Mouse (Mus musculus): Measurements from ENCODE around the gene Bach2.

The Bach2 gene

DNA sequence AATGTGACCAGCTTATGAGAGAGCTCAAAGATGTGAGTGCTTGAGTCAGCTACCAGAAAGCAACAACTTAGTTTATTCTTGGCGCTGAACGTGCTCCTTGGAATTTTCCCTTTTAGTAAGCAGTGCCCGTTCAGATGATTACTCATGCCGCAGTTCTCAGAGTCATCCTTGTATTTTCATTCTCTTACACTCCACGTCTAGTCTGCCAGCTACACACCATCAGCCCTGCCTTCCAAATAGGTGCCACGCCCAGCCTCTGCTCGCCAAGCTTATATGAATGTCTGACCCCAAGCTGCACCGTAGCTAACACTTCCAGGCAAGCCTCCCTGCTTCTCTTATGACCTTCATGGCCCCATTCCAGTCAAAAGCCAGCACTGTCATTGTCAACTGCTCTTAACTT lies 227.4 kb downstream of the Bach2 start:
- in situ Hi-C loops (cut with MboI, MseI), result no loop called here

DNA sequence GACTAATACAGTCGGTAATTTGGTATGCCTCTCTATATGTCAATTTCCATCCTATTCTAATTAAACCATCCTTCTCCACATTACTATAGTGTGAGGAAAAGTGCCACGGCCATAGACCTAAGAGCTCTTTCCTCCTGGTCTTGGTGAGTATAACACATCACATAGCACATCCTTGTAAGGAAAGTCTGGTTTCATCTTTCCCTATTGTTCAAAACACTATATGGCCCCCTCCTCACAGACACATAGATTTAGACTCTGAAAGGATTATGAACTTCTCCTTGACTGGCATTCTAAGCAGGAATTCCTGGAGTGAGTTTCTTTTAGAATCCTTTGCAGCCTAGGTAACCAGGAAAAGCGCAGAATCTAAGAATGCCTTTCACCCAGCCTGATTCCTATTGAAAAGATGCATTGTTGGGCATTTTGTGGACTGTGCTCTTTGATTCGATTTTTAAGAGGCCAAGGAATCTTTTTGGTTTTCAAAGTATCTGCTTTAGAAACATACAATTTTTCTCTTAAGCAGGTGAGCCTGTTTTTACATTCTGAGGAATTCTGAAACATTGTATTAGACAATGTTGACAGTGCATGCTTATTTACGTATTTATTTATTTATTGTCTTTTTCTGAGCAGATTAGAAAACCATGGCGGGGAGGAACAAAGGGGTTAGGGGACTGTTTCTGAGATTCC lies 239.5 kb downstream of the Bach2 start:
- in situ Hi-C loops (cut with MboI, MseI), result no loop called here

DNA sequence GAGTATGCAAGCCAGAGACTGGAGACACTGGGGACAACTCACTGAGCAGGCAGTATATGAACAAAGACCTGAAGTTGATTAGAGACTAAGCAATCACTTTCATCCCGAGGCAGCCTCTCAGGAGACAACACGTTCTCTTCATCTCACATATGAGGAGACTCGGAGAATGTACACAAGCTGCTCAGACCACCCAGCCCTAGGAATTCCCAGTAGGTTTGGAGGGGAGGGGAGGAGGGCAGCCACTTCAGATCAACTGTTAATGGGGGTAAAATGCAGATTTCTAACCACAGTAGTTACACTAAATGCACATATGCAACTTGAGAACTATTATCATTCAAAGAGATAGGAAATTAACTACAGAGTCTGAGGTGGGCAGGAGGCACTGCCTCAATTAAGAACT lies 240.6 kb downstream of the Bach2 start:
- in situ Hi-C loops (cut with MboI, MseI), result no loop called here

DNA sequence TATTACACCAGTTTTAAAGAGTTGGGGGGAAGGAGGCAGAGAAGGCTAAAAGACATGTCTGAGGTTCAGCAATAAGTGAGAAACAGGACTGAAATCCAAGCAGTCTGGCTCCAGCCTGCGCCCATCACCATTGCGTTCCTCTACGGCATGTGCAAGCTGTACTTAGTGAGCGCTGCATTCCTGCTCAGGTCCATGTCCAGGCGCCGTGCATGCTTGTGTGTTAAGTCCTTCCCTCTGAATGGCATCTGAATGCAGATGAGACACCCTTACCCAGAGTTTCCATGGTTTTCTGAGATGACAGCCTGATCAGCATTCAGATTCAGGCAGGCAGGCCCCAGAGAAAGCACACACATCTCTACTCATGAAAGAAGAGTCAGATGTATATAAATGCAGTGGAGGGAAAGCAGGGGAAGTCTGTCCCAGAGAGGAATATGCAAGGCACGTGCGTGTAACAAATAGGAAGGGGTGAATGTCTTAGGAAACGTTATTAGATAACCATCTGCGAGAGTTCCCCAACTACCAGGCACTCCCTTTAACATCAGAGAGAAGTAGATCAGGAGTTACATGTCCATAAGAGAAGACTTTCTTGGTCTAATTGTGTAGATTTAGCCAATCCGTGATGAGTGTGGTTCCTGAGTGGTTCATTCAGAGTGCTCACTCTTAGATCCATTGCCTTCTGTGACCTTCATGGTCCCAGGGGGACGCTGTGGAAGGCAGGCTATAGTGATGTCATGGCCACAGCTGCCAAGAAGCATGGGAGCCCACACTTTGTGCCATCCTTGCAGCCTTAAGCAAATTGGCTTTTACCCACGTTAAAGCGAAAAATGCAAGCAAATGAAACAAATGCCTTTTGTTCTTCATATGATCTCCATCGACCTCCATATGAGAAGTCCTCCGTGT lies 241.4 kb downstream of the Bach2 start:
- in situ Hi-C loops (cut with MboI, MseI), result no loop called here

DNA sequence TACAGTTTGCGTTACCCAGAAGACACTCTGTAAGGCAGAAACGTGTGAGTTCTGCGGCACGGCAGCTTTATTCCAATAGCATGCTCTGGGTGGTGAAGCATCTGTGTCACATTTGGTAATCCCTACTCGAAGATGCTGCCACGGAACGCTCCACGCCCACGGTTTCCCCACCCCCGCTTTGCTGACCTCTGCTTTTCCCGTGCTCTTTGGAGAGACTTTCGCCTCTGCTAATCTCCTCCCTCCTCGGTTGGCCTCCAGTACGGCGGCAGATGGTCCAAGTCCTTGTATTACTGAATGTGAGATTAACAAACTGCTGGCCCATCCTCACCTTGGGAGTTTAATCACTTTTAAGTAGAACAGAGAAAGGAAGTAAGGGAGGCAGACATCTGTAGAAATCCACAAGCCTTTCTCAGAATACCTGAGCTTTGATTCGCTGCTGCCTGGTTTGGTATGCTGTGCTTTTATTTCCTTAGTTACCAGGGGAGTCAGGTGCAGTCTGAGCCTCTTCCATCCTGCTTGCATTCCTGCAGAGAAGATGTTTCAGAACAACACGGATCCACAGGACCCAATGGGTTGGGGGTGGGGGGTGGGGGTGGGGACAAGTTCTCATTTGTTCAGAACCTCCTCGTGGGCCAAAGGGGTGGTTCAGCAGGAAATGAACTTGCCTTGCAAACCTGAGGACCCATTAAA lies 242.9 kb downstream of the Bach2 start:
- in situ Hi-C loops (cut with MboI, MseI), result no loop called here

DNA sequence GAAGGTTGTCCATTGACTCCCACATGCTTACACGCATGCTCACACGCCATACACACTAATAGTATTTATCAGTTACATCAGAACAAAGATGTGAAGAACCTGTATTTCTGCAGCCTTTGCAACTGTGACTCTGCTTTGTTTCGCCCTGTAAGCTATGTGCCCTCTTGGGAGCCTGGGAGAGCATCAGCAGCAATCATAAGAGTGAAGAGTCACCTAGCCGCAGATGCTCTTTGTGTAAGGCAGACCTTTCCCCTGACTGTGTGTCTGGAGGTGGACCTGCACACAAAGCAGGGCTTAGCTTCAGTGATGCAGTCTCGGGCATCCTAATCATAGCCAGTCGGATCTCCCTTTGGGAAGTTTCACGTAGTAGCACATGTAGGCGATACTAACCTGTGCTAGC lies 243.5 kb downstream of the Bach2 start:
- in situ Hi-C loops (cut with MboI, MseI), result no loop called here

DNA sequence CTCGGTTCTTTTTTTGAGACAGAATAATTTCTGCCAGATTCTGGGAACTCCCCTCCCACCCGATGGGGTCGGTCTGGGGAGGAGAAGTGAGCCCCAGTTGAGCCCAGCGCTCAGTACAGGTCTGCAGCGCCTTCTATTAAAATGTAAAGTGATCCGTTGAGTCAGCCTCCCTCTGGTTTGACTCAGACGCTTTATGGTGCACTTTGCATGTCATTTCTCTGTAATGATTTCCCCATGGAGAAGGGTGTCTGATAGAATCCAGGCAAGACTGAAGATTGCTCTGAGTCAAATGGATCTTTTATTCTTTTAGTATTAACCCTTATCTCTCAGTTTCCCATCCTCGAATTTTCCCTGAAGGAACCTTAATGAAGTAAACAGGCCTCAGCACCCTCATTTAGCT lies 244.3 kb downstream of the Bach2 start:
- in situ Hi-C loops (cut with MboI, MseI), result no loop called here

DNA sequence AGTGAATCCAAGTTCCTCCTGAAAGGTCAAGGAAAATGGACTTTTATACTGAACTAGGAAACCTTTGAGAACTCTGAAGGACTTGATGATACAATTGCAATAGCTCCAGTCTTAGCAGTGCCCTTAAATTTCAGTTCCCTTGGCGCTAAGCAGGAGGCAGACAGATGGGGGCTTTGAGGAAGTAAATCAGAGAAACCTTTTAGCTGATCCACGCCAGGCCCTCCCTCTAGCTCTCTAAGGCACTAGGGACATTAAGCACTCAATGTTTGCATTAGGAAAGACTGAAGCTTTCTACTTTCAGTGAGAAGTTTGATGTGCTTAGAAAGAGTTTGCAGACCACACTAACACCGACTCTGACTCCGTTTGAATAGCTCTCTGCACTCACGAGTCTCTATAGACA lies 247.2 kb downstream of the Bach2 start:
- in situ Hi-C loops (cut with MboI, MseI), result no loop called here

DNA sequence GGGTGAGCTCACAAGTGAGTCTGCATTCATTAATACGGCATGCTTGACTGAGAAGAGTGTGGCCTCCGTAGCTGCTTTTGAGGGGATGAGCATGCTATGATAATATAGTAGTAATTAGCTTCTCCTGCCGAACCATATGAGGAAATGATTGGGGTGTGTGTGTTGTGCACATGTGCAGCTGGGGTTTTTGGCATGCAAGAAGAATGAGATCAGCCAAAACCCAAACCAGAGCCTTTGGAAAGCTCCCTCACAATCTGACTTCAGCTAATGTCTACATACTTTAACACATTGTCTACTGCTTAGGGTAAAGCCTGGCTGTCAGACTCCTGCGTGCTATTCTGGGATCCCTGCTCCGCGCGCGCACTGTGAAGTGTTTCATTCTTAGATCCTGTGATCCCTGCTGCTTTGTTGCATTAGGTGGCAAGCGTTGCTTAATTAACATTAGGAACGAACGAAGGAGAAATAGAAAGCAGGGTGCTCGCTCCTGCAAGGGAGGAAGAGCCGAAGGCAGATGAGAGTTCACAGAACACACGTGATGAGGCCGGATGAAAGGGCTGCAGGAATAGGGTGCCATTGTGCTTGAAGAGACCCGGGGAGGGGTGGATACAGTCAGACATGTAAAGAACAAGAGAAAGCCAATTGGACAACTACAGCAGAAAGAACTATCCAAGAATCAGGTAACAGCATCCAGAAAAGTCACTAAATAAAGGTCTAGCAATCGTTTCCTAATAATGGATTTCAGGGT lies 248.2 kb downstream of the Bach2 start:
- in situ Hi-C loops (cut with MboI, MseI), result no loop called here

DNA sequence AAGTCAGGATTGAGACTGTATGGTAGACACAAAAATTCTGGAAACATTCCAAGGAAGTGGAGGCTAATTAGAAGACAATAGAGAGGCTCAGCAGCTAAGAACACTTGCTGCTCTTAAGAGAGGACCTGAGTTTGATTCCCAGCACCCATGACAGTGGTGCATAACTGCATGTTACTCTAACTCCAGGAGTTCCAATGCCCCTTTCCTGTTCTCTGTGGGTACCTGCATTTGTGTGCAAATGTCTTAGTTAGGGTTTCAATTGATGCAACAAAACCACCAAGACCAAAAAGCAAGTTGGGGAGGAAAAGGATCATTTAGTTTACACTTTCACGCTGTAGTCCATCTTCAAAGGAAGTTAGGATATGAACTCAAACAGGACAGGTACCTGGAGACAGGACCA lies 250.6 kb downstream of the Bach2 start:
- in situ Hi-C loops (cut with MboI, MseI), result no loop called here

DNA sequence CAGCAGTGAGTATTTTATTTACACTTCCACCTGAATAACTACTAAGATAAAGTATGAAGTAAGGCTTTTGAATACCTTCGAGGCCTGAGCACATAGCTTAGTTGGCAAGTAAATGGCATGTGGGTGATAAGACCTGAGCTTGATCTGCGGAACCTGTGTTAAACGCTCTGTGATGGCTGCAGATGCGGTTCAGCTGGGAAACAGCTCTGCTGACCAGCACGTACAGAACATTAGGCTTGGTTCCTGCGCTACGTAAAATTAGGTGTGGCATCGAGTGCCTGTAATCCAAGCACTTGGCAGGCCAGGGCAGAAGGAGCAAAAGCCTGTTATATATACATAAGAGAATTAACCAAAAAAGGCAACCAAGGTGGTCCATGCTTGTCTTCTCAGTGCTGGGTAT lies 252.6 kb downstream of the Bach2 start:
- in situ Hi-C loops (cut with MboI, MseI), result no loop called here

DNA sequence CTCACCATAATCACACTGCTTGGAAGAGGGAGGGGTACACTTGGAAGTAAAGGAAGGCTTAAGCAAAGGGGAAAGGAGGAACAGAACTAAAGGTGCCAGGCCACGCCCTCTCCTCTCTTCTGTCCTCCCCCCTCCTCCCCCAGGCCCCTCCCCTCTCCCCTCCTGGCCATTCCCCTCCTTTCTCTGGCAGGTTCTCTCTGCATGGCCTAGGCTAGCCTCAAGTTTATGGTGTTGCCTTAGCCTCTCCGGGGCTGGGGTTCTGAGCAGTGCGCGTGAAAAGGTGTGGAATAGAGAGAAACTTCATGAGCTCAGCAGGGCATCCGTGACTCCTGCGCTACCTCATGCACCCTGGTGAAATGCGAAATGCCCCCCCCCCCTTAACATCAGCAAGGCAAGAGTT lies 254.2 kb downstream of the Bach2 start:
- in situ Hi-C loops (cut with MboI, MseI), result no loop called here

DNA sequence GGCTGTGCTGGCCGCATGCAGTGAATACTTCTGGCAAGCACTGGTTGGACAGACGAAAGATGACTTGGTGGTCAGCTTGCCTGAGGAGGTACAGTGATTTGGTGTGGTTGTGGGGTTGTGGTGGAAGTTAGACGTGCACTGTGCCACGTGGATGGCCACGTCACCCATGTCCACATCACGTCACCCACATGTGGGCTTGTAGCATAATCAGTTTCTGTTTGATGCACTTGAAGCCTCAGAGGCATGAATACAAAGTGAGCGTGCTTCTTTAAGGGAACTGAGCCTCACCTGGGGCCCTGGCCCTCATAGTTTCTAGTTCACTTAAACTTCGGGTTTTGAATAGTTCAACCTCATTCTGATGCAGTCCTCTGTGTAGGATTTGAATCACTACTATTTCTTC lies 263.2 kb downstream of the Bach2 start:
- in situ Hi-C loops (cut with MboI, MseI), result no loop called here

DNA sequence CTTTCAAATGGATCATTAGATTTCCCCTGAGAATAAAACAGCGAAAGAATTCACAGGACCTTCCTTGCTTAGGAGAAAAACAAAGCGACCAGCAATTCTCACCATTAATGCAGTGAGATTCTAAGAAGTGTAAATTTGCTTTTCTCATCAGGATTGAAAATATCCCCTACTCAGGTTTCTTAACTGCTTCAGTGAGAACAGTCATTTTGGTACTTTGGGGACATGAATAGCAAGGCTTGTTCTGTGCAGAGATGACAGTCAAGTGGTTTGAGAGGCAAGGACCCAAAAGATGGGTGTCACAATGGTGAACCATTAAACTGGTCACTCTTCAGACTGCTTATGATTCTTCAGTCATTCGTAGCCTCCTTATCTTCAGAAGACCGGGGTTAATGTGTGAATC lies 263.6 kb downstream of the Bach2 start:
- in situ Hi-C loops (cut with MboI, MseI), result no loop called here

DNA sequence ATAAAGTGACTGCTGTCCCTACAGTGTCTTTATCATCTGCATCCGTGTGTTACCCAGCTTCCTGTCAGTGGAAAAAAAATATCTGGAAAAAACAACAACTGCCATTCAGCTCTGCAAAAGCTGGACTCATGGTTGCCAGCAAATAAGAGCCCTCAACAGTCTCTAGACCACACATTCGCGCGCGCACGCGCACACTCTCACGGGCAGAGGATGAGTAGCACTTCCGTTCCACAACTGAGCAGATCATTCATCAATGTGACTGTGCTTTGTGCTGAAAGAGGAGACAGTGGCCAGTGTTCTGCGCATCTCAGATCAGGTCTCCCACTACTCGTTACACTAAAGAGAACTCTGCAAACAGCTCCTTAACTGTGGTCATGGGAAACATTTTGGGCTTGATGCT lies 265.6 kb downstream of the Bach2 start:
- in situ Hi-C loops (cut with MboI, MseI), result no loop called here

DNA sequence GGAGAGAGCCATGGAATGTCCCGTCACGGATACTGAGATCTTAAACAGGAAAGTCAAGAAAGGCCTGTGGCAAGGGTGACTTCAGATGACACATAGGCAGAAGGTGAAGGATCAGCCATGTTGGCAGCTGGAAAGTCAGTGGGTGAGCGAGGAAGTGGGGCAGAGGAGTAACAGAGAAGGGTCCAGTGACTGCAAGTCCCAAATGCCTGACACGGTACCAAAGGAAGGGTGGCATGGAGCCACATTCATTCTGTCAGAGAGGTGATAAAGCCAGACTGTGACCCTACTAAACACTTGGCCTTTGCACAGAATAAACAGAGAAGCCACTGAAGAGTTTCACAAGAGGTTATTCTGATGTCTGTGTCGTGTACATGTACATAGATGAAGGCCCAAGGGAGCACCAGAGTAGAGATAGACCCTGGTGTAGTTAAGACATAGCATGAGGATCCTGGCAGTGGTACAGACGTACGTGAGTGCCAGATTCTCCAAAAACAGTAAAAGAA lies 267.8 kb downstream of the Bach2 start:
- in situ Hi-C loops (cut with MboI, MseI), result no loop called here

DNA sequence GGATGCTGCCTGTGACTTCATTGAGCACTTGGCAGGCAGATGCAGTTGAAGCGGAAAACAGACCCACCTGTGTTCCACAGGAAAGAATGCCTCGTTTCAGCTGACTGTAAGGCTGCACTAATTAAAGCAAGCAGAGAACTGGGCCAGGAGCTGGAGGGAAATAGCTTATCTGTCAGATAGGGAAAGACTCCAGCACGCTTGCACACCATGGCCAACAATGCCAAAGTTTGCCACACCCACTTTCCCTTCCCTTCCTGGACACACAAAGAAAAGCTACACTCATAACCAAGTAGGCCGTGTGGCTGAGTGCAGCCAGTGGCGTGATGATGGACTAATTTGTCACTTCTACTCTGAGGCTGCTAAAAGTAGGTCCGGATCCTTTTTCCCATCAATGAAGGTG lies 268.4 kb downstream of the Bach2 start:
- in situ Hi-C loops (cut with MboI, MseI), result no loop called here

DNA sequence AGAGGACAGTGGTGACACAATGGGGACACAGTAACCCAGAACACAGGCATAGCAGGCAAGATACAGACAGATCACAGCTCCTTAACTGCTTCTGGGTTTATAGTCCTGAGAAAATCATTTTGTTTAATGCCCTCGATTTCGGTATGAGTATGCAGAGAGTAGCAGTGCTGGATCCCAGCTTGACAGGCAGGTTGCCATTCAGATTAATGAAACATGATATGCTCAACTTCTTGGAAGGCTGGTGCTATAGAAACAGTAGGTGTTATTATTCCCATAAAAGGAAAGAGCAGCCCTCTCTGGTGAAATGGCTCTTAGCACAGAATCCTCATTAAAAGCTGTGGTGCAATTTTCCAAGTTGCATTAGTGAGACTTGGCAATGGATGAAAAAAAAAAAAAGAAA lies 270.0 kb downstream of the Bach2 start:
- in situ Hi-C loops (cut with MboI, MseI), result no loop called here

DNA sequence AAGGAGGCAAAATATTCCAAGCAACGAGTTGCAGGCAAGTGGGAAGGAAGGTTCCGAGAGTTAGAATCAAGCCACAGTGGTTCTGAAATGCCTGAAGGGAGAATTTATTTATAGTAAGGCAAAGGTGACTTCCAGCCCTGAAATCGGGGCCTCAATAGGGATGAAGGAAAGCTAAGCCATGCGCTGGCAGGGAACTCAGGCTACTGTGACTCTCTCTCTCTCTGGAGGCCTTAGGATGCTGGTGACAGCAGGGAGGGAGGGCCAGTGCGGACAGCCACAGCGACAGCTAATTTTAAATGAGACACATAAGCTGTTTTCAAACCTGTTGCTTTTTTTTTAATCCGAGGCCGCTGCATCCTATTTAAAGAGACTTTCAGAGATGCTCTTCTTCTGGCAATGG lies 270.4 kb downstream of the Bach2 start:
- in situ Hi-C loops (cut with MboI, MseI), result no loop called here

DNA sequence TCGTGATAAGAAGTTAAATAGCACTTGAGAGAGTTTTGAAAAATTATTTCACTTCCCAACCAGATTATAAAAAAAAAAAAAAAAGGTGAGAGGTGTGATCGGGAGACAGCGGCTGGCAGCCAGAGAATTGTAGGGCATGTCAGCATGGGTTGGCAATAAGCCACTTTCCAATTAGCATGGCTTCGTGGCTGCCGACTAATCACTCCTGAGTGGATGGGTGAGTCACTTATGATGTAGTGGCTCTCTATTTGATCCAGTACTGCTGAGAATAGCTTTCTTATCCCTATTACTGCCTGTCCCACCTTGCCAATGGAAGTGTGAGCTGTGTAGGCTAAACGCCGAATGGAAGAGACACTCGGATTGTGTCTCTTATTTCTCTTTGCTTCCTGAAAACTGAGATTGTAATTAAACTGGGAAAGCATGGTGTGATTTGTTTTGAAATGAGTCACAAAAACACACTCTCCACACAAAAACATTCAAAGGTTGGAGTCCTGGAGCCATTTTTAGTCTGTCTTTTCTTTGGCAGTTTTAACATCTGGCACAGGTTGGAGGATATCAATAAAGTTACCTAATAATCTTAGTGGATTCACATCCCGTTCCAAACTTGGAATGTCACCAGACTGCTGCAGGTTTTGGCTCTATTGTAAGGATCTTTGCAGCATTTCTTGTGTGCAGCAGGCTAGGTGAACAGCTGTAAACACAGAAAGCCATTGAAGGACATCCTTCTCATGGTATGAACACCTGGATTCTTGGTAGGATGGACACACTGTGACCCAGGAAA lies 271.4 kb downstream of the Bach2 start:
- in situ Hi-C loops (cut with MboI, MseI), result no loop called here

DNA sequence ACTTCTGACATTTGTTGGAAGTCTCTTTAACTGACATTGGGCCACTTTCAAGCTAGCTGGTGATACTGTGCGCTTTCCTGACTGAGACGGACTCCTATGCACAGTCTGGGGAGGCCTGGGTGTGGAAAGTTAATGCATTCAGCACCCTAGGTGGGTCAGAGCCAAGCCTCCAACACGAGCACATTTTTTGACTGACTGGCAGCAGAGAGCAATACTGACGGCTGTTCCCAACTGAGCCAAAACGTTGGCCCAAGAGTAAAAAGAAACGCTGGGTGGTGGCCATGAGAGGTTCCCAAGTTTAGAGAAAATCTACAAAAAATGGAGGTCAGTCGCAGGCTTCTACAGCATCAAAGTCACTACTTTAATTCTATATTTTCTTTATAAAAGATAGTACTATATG lies 272.3 kb downstream of the Bach2 start:
- in situ Hi-C loops (cut with MboI, MseI), result no loop called here
